Mouse (Mus musculus): ENCODE data around the gene Dnajb6.

GRCm38 (mm10) chr5:29817400-29817799, 81.9 kb downstream of the Dnajb6 start:
- no peak for TF ChIP-seq CTCF (conservative IDR thresholded peaks at IDR 0.05; ENCODE audit: insufficient read depth, insufficient read length, low read depth, low read length)
- TF ChIP-seq POLR2A (IDR thresholded peaks at IDR 0.05; ENCODE audit: low read depth, low read length), result no peak
